Mouse (Mus musculus) c-Kit-positive CD71-negative TER-119-negative erythroid progenitor cells, embryonic 14.5 days (primary cell): Measurements from ENCODE around the gene Epb41l1.

Experiments
- DNase-seq: peaks from one replicate; pipeline ENCODE4 v3.0.0-alpha.2; 2013; ENCODE audit warnings: low read depth

Gene Epb41l1

DNA sequence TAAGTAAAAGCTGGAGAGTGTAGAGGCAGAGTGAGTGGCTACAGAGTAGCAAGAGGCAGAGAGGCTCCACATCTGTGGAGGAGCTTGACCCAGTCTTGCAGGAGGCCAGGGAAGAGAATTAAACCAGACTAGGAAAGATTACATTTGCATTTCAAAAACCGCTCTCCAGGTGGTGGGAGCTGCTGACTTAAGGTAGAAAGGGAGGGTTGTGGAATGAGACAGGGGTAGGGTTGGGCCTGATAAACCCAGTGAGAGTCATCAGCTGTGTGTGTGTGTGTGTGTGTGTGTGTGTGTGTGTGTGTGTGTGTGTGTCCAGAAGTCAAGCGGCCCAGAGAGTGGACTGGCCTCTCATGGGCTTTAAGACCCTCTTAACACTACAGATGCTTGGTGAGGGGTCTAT is 4.9 kb downstream of the Epb41l1 start:
- DNase-seq = no peak

DNA sequence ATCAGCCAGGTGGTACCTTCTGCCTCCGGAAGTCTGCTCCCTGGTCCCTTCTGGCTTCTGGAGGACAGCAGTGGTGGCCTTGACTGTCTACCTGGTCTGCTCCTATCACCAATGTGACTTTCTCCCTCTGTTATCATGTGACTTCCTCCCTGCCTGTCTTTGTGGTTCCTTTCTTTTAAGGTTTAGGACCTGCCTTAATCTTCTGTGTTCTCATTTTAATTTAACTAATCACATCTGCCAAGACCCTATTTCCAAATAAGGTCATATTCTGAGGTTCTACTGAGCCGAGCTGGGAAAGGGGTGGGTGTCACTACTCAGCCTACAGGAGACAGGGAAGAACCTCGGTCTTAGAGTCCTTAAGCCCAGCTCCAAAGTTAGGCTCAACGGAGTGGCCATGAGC is 5.4 kb downstream of the Epb41l1 start:
- DNase-seq = no peak

DNA sequence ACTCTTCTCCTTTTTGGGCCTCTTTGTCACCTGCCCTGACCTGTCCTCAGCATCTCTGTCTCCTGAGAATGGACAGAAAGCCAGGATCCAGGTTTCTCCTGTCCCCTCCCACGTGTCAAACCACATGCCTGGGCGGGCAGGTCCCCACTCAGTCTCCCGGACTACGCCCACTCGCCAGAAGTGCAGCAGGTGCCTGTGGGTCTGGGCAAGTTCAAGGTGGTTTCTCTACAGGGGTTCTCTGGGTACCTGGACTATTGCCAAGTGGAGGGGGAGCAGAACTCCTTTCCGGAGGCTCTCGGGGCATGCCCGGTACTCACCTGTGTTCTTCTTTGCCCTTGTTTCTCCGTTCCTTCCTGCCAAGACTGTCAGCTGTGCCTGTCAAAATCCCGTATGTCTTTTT is 9.1 kb downstream of the Epb41l1 start:
- no peak for DNase-seq

DNA sequence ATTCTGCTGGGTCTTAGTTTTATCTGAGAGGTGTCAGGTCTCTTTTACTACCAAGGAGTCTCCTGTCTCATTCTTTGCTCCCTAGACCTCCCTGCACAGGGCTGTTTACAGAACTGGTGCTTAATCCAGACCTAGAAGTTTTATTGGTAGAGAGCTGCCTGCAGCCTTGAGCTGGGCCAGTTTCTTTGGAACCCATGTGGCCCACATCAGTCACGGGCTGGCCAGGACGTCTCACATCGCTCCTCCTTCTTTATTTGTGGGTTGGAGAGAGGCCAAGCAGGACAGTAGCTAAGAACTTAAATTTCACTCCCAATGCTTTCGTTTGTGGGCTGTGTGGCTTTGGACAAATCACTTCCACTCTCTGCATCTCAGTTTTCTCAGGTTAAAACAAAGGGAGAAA is 9.6 kb downstream of the Epb41l1 start:
- DNase-seq = no peak

DNA sequence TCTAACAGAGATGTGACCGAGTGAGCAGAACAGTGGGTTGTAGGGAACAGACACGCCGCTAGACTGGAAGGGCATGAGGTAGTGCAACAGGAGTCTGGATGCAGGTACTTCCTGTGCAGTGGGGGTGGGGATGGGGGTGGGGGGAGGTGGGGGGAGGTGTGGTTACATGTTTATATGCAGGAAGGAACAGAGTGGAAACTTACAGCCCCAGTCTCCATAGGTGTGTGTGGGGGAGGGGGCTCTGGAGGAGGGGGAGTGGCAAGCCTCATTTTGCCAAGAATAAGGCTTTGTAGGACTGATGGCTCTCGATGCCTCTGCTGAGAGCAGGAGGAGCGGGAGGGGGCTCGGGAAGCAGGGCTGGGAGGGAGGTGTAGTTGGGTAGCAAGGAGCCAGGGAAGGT is 10.7 kb downstream of the Epb41l1 start:
- DNase-seq = no peak

DNA sequence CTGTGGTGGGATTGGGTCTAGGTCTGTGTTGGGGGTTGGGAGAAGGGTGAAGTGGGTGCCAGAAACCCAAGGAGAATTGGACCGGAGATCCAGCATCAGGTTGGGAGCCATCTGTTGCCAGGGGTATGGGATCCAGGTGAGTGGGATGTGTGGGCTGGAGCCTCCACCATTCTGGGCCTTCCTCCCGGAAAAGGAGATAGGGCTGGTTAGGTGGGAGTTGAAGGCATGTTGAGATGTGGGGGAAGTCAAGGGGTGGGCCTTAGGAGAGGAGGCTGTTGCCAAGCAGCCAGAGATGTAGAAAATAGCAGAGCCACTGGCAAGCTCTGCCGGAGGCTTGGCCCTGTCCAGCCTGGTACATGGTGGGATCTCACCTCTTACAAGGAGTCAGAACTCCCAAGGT is 11.4 kb downstream of the Epb41l1 start:
- no peak for DNase-seq

DNA sequence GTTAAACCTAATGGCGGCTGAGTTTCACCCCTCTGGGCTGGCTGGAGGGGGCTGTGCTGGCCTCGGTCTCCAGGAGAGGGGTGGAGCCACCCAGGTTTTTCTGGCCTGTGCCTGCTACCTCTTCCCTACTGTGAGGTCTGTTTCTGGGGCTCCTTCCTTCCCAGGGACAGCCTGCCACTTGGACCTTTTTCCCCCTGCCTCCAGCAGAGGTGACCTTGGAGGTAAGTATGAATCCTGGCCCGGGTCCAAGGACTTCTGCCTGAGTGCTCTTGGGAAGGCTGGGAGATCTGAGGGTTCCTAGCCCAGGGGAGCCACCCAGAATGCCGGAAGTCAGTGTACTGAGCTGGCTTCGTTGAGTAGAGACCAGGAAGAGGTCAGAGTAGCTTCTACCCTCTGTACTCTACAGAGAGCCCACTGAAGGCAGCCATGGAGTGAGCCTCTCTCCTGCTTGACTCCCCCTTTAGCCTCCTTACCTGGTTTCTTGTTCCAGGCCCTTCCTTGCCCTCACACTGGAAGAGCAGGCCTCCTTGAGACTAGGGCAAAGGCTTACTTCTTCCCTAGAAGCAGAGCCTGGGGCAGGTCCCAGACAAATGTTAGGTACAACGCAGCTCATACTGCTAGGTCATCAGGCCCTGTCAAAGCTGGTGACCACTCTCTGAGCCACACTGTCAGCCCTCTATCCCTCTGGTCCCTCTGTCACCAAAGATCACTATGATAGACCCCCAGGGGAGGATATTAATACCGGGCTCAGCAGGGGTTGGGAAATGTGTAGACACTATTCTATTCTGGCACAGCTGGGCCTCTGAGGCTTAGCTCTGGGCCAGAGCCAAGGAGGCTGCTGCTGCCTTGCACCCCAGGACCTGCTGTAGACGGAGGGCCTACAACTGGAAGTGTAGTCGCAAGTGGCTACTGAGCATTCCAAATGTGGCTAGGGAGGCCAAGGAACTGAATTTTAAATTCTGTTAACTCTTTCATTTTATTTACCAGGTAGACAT is 12.5 kb downstream of the Epb41l1 start:
- DNase-seq = no peak

DNA sequence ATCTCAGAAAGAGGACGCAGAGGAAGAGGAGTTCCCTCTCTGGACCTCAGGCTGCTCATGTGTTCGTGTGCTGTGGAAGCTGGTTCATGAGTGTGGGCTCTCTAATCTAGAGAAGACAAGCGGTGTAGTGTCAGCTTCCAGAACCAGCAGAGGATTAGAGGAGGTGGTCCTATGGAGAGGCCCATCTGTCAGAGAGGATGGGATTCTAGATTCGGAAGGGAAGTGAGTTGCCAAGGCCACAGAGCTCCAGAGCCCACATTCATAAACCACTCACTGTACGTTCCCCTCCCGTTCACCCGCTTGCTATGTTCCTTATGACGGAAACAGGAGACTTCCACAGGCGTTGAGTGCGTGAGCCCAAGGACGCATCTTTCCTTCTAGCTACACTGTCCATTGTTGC is 16.9 kb downstream of the Epb41l1 start:
- no peak for DNase-seq

DNA sequence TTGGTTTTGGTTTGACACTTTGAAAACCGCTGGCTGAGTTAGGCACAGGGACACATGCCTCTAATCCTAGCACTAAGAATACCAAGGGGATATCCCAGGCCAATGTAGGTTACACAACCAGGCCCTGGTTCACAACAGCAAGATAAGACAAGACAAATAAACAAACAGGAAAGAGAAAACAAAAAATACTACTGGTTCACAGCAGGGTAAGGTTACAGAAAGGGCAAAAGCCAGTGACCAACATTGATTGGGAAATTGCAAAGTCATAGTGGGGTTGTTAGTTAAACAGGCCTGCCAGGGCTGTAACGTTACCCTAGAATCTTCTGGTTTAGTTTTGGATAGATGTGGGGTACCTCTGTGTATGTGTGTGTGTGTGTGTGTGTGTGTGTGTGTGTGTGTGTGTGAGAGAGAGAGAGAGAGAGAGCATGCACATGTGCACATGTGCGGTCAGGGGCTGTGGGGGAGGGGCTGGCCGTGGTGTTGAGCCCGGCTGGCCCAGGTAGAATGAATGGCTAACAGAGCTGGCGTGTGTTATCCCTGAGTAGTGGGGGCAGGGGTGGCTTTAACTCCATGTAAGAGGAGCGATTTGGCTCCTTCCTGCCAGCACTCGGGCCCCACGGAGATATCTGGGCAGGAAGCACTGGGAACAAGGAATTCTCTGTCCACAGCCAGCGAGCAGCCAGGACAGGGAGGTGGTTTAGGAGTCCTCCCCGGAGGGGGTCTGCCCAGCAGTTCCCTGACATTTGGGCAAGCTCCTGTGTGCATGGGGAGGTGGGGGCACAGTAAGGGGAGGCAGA is 19.2 kb downstream of the Epb41l1 start:
- DNase-seq = no peak

DNA sequence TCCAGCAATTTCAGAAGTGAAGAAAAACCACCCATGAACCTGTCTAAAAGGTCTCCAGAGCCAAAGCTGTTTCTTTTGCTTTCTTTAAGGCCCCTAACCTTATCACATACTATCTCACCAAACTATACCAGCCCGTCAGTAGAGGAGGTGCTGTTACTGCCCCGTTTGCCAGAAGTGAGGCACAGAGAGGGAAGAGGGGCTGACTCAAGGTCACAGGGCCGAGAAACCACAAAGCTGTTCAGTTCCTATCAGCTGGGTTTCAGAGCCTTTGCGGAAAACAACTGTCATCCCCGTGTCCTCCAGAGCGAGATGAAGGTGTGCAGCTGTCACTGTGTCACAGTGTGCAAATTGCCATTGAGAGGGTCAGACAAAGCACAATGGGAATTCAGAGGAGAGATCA is 21.2 kb downstream of the Epb41l1 start:
- no peak for DNase-seq

DNA sequence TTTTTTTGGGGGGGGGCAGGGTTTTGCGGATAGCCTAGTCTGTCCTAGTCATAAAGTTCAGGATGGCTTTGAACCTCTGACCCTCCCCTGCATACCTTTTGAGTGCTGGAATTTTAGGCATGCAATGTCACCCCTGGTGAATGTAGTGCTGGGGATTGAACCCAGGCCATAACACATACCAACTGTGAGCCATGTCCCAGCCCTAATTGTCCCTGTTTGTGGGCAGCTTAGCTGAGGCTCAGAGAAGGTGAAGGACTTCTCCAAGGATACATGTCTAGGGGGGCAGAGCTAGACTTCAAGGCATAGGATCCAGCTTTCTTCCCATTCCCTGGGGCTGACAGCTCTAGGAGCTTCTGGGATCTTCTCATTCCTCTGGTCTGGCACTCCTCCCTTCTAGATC is 22.6 kb downstream of the Epb41l1 start:
- no peak for DNase-seq

DNA sequence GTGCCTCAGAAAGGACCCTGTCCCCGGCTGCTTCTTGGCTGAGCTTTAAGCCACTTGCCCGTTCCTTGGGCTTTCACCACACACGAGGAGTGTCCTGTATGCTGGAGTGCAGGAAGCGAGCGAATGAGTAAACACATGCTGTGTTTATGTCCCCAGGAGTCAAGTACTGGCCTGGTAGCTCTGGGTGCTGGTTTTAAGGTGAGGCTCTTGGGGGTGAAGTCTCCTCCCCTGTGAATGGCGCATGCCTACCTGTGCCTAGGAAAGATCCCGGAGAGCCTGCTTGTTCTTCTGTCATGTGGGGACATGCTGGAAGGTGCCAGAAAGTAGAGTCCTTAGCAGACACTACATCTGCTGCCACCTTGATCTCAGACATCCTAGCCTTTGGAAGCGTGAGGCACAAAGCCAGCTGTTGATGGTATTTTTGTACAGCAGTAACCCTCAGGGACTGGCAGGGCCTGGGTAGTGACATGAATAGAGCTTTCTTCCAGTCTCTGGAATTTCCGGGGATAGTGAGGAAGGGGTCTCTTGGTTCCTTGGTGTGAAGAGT is 25.9 kb downstream of the Epb41l1 start:
- no peak for DNase-seq

DNA sequence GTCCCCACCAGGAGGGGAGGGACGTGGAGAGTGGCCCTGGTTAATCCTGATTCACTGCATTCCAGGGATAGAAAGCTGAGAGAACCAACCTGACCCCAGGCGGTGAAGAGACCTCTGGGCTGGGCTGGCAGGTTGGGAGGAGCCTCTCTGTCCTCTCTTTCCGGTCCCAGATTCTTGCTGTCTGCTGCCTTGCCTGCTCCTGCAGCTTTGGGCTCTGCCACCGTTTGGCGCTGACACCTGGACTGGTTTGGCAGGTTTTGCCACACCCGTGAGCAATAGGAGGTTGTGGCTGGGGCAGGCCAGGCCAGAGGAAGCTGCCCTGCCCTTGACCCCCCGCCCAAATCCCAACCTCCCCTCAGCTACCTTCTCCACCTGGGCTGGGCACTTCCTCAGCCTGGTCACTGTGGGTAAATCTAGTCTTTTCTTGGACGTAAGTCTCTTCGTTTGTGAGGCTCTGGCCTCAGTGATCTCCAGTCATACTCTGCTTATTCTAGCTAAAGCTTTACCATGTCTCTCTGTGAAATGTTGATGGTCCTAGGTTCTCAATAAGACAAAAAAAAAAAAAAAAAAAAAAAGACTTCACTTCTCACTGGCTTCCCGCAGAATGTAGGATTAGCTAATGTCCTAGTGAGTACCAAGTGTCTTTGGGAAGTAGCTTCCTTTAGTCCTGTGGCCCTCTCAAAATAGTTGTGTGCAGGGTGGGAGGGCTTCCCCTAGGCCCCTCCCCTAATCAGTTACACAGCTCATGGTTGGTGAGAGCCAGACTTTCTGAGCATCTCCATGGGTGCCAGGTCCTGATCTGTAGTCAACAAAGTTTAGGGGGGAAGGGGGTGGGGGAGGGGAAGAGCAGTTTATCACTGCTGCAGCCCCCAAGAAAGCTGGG is 26.9 kb downstream of the Epb41l1 start:
- no peak for DNase-seq

DNA sequence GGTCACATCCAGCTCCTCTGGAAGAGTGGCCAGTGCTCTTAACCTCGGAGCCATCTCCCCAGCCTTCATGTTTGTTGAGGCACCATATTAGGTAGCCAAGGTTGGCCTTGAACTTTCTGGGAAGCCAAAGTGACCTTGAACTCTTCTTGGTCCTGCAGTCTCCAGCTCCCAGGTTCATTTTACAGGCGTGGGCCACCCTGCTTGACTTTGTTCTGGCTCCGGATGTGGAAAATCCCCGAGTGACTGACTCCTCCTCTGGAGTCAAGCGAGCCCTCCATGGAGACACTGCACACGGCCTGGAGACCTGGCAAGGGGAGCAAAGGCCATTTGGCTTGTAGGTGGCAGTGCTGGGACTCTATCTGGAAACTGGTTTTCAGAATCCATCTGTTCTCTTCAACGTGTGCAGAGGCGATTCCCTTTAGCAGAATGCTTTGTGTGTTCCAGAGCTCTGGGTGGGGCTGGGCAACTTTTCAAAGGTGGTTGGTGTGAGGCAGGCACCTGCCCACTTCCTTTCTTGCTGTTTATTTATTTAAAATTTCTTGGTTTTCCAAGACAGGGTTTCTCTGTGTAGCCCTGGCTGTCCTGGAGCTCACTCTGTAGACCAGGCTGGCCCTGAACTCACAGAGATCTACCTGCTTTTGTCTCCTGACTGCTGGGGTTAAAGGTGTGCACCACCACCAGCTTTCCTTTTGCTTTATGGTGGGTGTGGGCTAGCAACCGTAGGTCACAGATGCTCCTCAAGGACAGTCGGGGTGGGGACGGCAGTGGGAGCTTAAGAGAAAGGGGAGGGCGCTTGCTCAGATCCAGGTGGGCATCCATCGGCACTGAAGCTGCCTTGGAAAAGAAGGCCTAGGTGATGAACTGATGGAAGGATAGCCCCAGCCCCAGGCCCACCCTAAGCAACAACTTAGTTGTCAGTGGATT is 30.8 kb downstream of the Epb41l1 start:
- no peak for DNase-seq

DNA sequence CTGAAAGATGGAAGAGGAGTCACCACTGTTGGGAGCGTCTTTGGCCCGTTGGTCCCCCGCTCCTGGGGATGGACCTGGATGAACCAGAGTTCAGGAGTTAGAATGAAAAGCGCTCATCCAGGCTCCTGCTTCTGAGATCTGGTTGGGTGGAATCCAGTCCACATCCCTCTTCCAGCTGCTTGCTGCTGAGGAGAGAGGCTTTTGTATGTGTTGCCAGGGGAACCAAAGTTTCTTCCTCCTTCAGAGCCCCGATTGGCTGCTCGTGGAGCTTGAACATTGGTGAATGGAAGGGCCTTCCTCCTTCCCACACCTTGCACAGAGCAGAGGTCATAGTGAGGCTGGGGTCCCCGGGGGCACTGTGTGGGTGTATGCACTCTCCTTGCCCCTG is 31.4 kb downstream of the Epb41l1 start:
- no peak for DNase-seq

DNA sequence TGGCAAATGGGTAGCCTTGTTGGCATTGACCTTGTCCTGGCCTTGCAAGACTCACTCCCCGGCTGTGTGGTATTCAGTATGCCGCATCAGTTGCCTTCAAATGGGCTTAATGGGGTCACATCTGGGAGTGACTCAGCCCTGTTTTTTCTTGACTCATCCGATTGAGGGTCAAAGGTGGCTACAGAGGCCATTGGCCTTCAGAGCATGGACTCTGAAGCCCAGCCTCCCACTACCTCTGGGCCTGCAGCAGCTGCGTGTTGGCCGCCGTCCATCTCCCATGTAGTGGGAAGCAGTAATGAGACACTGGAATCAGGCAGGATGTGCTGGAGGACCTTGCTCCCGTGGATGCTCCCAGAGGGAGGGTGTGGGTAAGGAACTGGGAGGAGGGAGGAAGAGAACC is 33.1 kb downstream of the Epb41l1 start:
- DNase-seq = no peak

DNA sequence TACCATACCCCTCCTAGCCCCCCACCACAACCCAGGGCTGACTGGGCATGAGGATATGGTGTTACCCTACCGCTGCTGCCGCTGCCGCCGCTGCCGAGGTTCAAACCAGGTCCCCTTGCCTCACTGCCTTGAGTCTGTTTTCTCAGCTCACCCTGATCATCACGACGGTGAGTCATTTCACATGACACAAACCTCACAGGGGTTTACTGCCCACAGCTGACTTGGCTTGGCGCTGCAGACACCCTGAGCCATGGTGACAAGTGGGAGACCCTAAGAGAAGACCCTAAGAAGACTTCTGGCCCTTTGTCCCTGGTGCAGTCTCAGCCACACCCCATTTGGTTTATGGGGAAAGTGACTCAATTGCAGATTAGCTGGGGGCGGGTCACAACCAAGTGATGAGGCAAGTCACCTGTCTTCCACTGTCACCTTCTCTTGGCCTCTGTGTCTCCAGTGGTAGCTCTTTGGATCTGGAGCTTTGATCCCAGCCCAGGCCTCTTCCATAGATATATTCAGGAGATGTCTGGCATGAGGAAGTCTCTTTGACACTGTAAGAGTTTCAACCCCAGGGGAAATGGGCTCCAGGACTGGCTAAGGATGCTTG is 34.9 kb downstream of the Epb41l1 start:
- DNase-seq = no peak

DNA sequence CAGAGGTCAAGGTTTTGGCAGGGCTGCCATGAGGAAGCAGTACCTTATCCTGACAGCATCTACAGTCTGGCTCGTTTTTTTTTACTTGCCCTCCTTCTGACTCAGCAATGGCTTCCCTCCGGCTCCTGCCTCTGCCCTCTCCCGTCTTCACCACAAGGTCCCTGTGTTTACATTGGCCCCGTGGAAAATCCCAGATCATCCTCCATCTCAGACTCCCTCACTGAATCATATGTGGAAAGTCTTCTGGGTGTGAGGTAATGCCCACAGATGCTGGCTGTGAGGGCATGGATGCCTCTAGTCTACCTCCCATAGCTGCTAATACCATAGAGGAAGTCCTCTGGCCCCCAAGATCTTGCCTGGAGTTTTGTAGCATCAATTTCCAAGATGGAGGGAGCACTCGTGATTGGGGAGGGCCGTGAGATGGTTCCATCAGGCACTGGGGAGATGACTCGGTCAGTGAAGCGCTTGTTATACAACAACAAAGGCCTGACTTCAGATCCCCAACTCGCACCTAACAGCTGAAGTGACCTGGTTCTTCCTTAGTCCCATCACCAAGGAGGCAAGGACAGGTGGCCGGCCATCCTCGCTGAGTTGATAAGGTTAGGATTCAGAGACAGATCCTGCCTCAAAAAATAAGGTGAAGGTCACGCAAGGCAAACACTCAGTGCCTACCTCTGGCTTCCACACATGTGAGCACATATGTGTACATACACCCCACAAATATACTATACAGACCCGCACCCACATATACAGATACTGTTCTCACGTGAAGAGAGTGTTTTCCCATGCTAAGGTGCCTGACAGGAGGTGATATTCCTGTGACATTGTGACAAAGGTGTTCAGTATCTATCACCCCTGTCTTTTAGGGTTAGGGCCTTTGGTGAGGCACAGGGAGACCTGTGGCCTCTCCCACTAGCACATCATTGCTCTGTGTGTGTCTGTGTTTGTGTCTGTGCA is 36.0 kb downstream of the Epb41l1 start:
- DNase-seq = no peak

DNA sequence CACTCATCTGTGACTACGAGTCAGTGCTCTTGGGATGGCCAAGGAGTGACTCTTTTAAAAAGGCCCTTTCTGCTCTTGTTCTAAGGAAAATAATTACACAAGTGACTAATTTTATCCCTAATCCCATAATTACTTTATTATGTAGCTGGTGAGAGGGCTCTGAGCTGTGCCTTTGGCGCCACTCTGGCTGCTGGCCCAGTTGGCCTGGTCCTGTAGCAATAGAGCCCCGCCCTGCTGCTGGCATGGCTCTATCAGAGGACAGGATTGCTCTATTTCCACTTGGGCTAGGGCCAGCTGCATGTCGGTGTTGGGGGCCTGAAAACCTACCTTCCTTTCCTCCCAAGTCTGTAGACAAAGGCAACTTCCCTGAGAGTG is 36.6 kb downstream of the Epb41l1 start:
- no peak for DNase-seq
